In genomic region chr15:99539891-99540290, GRCm38 (mm10) we compare ENCODE assay signal across 27 mouse cellular contexts. TPM values are rescaled to one million over a fixed set of nuclear protein-coding genes. Genes with fewer than 3 reads are reported as not detected.
DNase-seq lines count a peak whose midpoint lies in the region; TF ChIP-seq lines count a peak whose summit lies in the region.
"Had no signal": no experiment of that assay in that cellular context is flagged by ENCODE, and none has a peak within 500 bp of the region (broad histone marks: within the 10 kb centered on the region; RNA-seq: fewer than 3 reads in every experiment).

No protein-coding gene starts in this region.

- H3K36me3 ChIP-seq in kidney, adult 2 months (ENCODE audit: control insufficient read depth, insufficient read depth, low read length) = no peaks in the 10 kb centered on the region
- no peaks in the 10 kb centered on the region for H3K36me3 ChIP-seq in CH12.LX (replicated peaks in 1 of 2; ENCODE audit: control insufficient read depth in 1 of 2, insufficient read depth in 1 of 2, low read length in 1 of 2)
- H3K36me3 ChIP-seq: embryonic facial prominence, embryonic 10.5 days; embryonic facial prominence, embryonic 12.5 days; forebrain, embryonic 15.5 days had no signal

- TF ChIP-seq CTCF in kidney, adult 2 months (conservative IDR thresholded peaks at IDR 0.05; ENCODE audit: insufficient read depth, insufficient read length, low read depth, low read length) = no peak
- TF ChIP-seq CTCF in CH12.LX (conservative IDR thresholded peaks at IDR 0.05 in 1 of 2, IDR thresholded peaks at IDR 0.05 in 1 of 2; ENCODE audit: low read depth in 2 of 2, low read length in 2 of 2) = no peak

- no peaks in the 10 kb centered on the region for H3K4me1 ChIP-seq in kidney, adult 2 months (ENCODE audit: control insufficient read depth, insufficient read depth, low read length)
- 0 out of 4 replicates have a peak, but pooled peaks cover 0 to 4% of the 10 kb centered on the region in 2 experiments for H3K4me1 ChIP-seq in CH12.LX (ENCODE audit: control insufficient read depth in 1 of 2, insufficient read depth in 2 of 2)
- H3K4me1 ChIP-seq: embryonic facial prominence, embryonic 12.5 days had no signal

- H3K9ac ChIP-seq in CH12.LX (ENCODE audit: insufficient read depth, low read depth) = no peak overlapping the region
- H3K9ac ChIP-seq: embryonic facial prominence, embryonic 12.5 days; forebrain, embryonic 13.5 days; forebrain, embryonic 15.5 days had no signal

- H3K27me3 ChIP-seq in kidney, adult 2 months (replicated peaks; ENCODE audit: control insufficient read depth, insufficient read depth, low read length) = no peaks in the 10 kb centered on the region
- peaks cover 60% of the 10 kb centered on the region for H3K27me3 ChIP-seq in CH12.LX (replicated peaks)
- H3K27me3 ChIP-seq: forebrain, embryonic 13.5 days; forebrain, embryonic 15.5 days; Patski had no signal

- H3K9me3 ChIP-seq in CH12.LX (replicated peaks; ENCODE audit: low read length) = no peaks in the 10 kb centered on the region
- H3K9me3 ChIP-seq: embryonic facial prominence, embryonic 10.5 days; embryonic facial prominence, embryonic 12.5 days; forebrain, embryonic 13.5 days; forebrain, embryonic 15.5 days had no signal

- in situ Hi-C loops in CH12.LX (cut with MboI; ENCODE audit: low pct_ligation_motif_present, low pct_unique_long_range_greater_than_20kb, low sequenced_read_pairs) = no loop called here

- no peak for TF ChIP-seq EP300 in CH12.LX (IDR thresholded peaks at IDR 0.05; ENCODE audit: low read length)

- DNase-seq in kidney, adult 2 months = peak; percentile 30
- DNase-seq in kidney, adult 18-20 months = no peak
- DNase-seq in lung, adult 18-20 months = peak; percentile 41 to 68
- DNase-seq in lung, postnatal 4 days = no peak
- peak; percentile 30 for DNase-seq in lung, postnatal 36 days
- no peak for DNase-seq in lung, postnatal 10 days
- no peak for DNase-seq in CH12.LX (ENCODE audit: extremely low read depth)
- no peak for DNase-seq in natural killer cell, adult 2 months (ENCODE audit: low spot score in 2 of 2)
- DNase-seq: adrenal gland, adult 8-10 months; adrenal gland, postnatal 14 days; adrenal gland, postnatal 36 days; B cell, adult 2 months; cerebellum, adult 11-12 months; cerebellum, adult 2 months; cerebellum, adult 9-10 months; cerebellum, postnatal 10 days; cerebellum, postnatal 25 days had no signal

- H3K4me2 ChIP-seq in CH12.LX (ENCODE audit: insufficient read depth, low read depth, poor library complexity, severe bottlenecking) = no peak overlapping the region
- H3K4me2 ChIP-seq: embryonic facial prominence, embryonic 12.5 days; forebrain, embryonic 13.5 days; forebrain, embryonic 15.5 days had no signal

- TF ChIP-seq RAD21 in CH12.LX (IDR thresholded peaks at IDR 0.05; ENCODE audit: low read depth, low read length) = no peak

- 83% methylated on average over 8 of the region's 8 CpGs for WGBS in kidney, adult 2 months

- H3K27ac ChIP-seq in kidney, adult 2 months (ENCODE audit: insufficient read depth, low read depth, low read length) = no peak overlapping the region
- H3K27ac ChIP-seq in CH12.LX (ENCODE audit: insufficient read depth, low read depth) = no peak overlapping the region
- H3K27ac ChIP-seq: embryonic facial prominence, embryonic 10.5 days; embryonic facial prominence, embryonic 12.5 days; forebrain, embryonic 13.5 days; forebrain, embryonic 15.5 days had no signal

- dilution Hi-C loops in CH12.LX (cut with MboI; ENCODE audit: extremely low pct_ligation_motif_present, extremely low pct_unique_long_range_greater_than_20kb, low sequenced_read_pairs) = no loop called here

- no peak for TF ChIP-seq POLR2A in kidney, adult 2 months (IDR thresholded peaks at IDR 0.05; ENCODE audit: low read depth, low read length)
- no peak for TF ChIP-seq POLR2A in CH12.LX (IDR thresholded peaks at IDR 0.05; ENCODE audit: low read depth, low read length)

- no peaks in the 10 kb centered on the region for H3K79me2 ChIP-seq in CH12.LX (replicated peaks; ENCODE audit: control insufficient read depth, extremely low read depth, insufficient read depth, poor library complexity, severe bottlenecking)

- H3K4me3 ChIP-seq in kidney, adult 2 months (ENCODE audit: insufficient read depth, low read depth, low read length) = no peak overlapping the region
- no peak overlapping the region for H3K4me3 ChIP-seq in CH12.LX (replicated peaks in 1 of 3; ENCODE audit: low read depth in 2 of 3, low read length in 2 of 3, poor library complexity in 1 of 3)
- H3K4me3 ChIP-seq: embryonic facial prominence, embryonic 10.5 days; embryonic facial prominence, embryonic 12.5 days; forebrain, embryonic 13.5 days; forebrain, embryonic 15.5 days had no signal

TF ChIP-seq in CH12.LX, 34 proteins besides CTCF, POLR2A, EP300 and RAD21:
- TF ChIP-seq PAX5 (IDR thresholded peaks at IDR 0.05; ENCODE audit: low read length) = no peak
- no peak for TF ChIP-seq GABPA (IDR thresholded peaks at IDR 0.05; ENCODE audit: insufficient replicate concordance, low read depth, low read length)
- no peak for TF ChIP-seq MAZ (IDR thresholded peaks at IDR 0.05; ENCODE audit: low read depth, low read length)
- peak; percentile 88 for TF ChIP-seq BHLHE40 (IDR thresholded peaks at IDR 0.05; ENCODE audit: low read depth, low read length)
- no peak for TF ChIP-seq ZMIZ1 (IDR thresholded peaks at IDR 0.05; ENCODE audit: low read depth, low read length)
- no peak for TF ChIP-seq IRF4 (IDR thresholded peaks at IDR 0.05; ENCODE audit: low read depth, low read length)
- TF ChIP-seq SIN3A (IDR thresholded peaks at IDR 0.05; ENCODE audit: low read length) = no peak
- no peak for TF ChIP-seq RCOR1 (conservative IDR thresholded peaks at IDR 0.05; ENCODE audit: low read depth, low read length)
- TF ChIP-seq TCF12 (IDR thresholded peaks at IDR 0.05; ENCODE audit: low read depth, low read length) = no peak
- 0 out of 2 replicates have a peak, but pooled peaks have one; percentile 11 for TF ChIP-seq ETS1 (conservative IDR thresholded peaks at IDR 0.05; ENCODE audit: low read depth, low read length)

RNA-seq across cellular contexts. Expression of gene Faim2, which starts 11.9 kb away (rescaled TPM):
- polyA plus RNA-seq in kidney, adult 2 months (2012; rRNA removed) = 0.43 and 1.3 TPM in 2 replicates
- total RNA-seq in CH12.LX (2012; rRNA removed) (0.08 and 0.17 TPM in 2 replicates), CH12.LX (2014; rRNA removed) (not detected in 2 replicates)
- 0.03 TPM in 1 of 2 replicates, not detected in the other for polyA plus RNA-seq in CH12.LX (2012; ENCODE audit: insufficient read length, low read depth)

RNA-seq across cellular contexts. Expression of gene Aqp2, which starts 39.0 kb away (rescaled TPM):
- polyA plus RNA-seq in kidney, adult 2 months (2012; rRNA removed) = 741 and 818 TPM in 2 replicates
- not detected in 2 replicates for total RNA-seq in CH12.LX (2012; rRNA removed)
- not detected in 2 replicates for total RNA-seq in CH12.LX (2014; rRNA removed)
- not detected in 2 replicates for polyA plus RNA-seq in CH12.LX (2012; ENCODE audit: insufficient read length, low read depth)
- total RNA-seq: ES-E14, MEL had no signal
- polyA plus RNA-seq: activated CD4-positive, CD25-positive, alpha-beta regulatory T cell, adult 4 months; CD4-positive, CD25-positive, alpha-beta regulatory T cell, adult 4 months; embryonic facial prominence, embryonic 10.5 days; embryonic facial prominence, embryonic 12.5 days; forebrain, embryonic 11.5 days; forebrain, embryonic 13.5 days; forebrain, embryonic 15.5 days; Patski had no signal

RNA-seq across cellular contexts. Expression of gene Aqp5, which starts 50.7 kb away (rescaled TPM):
- polyA plus RNA-seq in kidney, adult 2 months (2012; rRNA removed) = 0.66 and 1.6 TPM in 2 replicates
- total RNA-seq in CH12.LX (2012; rRNA removed) (not detected in 2 replicates), CH12.LX (2014; rRNA removed) (not detected in 2 replicates)
- not detected in 2 replicates for polyA plus RNA-seq in CH12.LX (2012; ENCODE audit: insufficient read length, low read depth)
- total RNA-seq: MEL had no signal
- polyA plus RNA-seq: activated CD4-positive, CD25-positive, alpha-beta regulatory T cell, adult 4 months; CD4-positive, CD25-positive, alpha-beta regulatory T cell, adult 4 months; embryonic facial prominence, embryonic 10.5 days; forebrain, embryonic 15.5 days had no signal

Comparison
In these comparisons a context has a peak if more than half of its experiments do, and no peak if none do; other contexts are left out.
1. DNase-seq: peak in kidney, adult 2 months (single experiment), lung, adult 18-20 months (2 of 2) and lung, postnatal 36 days (single experiment); none in kidney, adult 18-20 months (single experiment), lung, postnatal 4 days (0 of 2), lung, postnatal 10 days (single experiment), CH12.LX (single experiment) and natural killer cell, adult 2 months (0 of 2).
2. RNA of gene Aqp2, which starts 39.0 kb away (polyA plus RNA-seq): 741 to 818 TPM in kidney, adult 2 months; not detected in CH12.LX; every median in the first group is over 100 times any median in the second.